Mouse (Mus musculus) C2C12 (cell line): ENCODE results near the gene Ccdc141.

Source experiments
- CEBPB ChIP-seq: IDR thresholded peaks from one replicate; pipeline ENCODE4 v1.6.1; 2011; ENCODE audit warnings: low read depth, mild to moderate bottlenecking, control low read depth, moderate library complexity
- CTCF ChIP-seq: IDR thresholded peaks from one replicate; pipeline ENCODE4 v1.5.1; 2011; ENCODE audit not compliant: control insufficient read depth, insufficient read depth, insufficient read length

GRCm38 (mm10) chr2:77102516-77102915, 67.9 kb downstream of the Ccdc141 start:
- no peak for TF ChIP-seq CTCF
- TF ChIP-seq CEBPB = no peak
